Mouse (Mus musculus) CH12.LX (cell line): ENCODE data around the gene Ncln. TPM values are rescaled to one million over a fixed set of nuclear protein-coding genes. Genes with fewer than 3 reads are reported as not detected.

ENCODE experiments used
- DNase-seq: peaks from one replicate; pipeline ENCODE4 v3.0.0-alpha.2; 2013; ENCODE audit errors: extremely low read depth
- H3K27ac ChIP-seq: 2 replicates; pipeline ENCODE4 v1.5.1; 2012; ENCODE audit warnings: low read depth, mild to moderate bottlenecking, control low read depth, moderate library complexity; ENCODE audit not compliant: insufficient read depth
- H3K27me3 ChIP-seq: replicated peaks from 2 replicates; pipeline ENCODE3; 2012; ENCODE audit warnings: inconsistent platforms
- H3K36me3 ChIP-seq, 2 experiments: replicated peaks in 1 of 2; 2 replicates each; pipeline versions ENCODE3 to v1.6.1; 2012; ENCODE audit warnings: inconsistent platforms in 1 of 2, low read length in 1 of 2, mild to moderate bottlenecking in 1 of 2, mixed read lengths in 1 of 2, moderate library complexity in 1 of 2; ENCODE audit not compliant: control insufficient read depth in 1 of 2, insufficient read depth in 1 of 2
- H3K4me1 ChIP-seq, 2 experiments: 2 replicates each; pipeline ENCODE4 v1.6.1; 2012; ENCODE audit warnings: inconsistent platforms in 1 of 2, moderate library complexity in 1 of 2; ENCODE audit not compliant: insufficient read depth in 2 of 2, control insufficient read depth in 1 of 2
- H3K4me2 ChIP-seq: 2 replicates; pipeline ENCODE4 v1.6.1; 2012; ENCODE audit warnings: low read depth, mild to moderate bottlenecking, control low read depth; ENCODE audit not compliant: poor library complexity, insufficient read depth, severe bottlenecking
- H3K4me3 ChIP-seq, 3 experiments: fragments of 150-350 bp in 1 of 3; sonication (generic) in 1 of 3; replicated peaks in 1 of 3; 2 replicates each; pipeline versions ENCODE3 to v1.5.1; 2011 to 2012; ENCODE audit warnings: low read depth in 2 of 3, low read length in 2 of 3, mild to moderate bottlenecking in 2 of 3, moderate library complexity in 2 of 3, control low read depth in 1 of 3, improper control_type of control experiment in 1 of 3, inconsistent platforms in 1 of 3, mixed read lengths in 1 of 3; ENCODE audit not compliant: poor library complexity in 1 of 3
- H3K79me2 ChIP-seq: replicated peaks from 2 replicates; pipeline ENCODE4 v1.6.1; 2012; ENCODE audit warnings: mild to moderate bottlenecking, moderate library complexity; ENCODE audit not compliant: control insufficient read depth, poor library complexity, insufficient read depth, severe bottlenecking; ENCODE audit errors: extremely low read depth
- H3K9ac ChIP-seq: 2 replicates; pipeline ENCODE4 v1.6.1; 2012; ENCODE audit warnings: low read depth, mild to moderate bottlenecking, control low read depth, moderate library complexity; ENCODE audit not compliant: insufficient read depth
- H3K9me3 ChIP-seq: replicated peaks from 2 replicates; pipeline ENCODE3; 2012; ENCODE audit warnings: low read length, inconsistent platforms, mixed read lengths
- BHLHE40 ChIP-seq: IDR thresholded peaks from 2 replicates; pipeline ENCODE4 v1.6.1; 2011; ENCODE audit warnings: mild to moderate bottlenecking, low read depth, low read length, improper control_type of control experiment
- CHD1 ChIP-seq: IDR thresholded peaks from 2 replicates; pipeline ENCODE4 v1.6.1; 2012; ENCODE audit warnings: low read depth, low read length, improper control_type of control experiment, inconsistent platforms
- CTCF ChIP-seq, 2 experiments: IDR thresholded peaks in 1 of 2; conservative IDR thresholded peaks in 1 of 2; 2 replicates each; pipeline ENCODE4 v1.5.1; 2011 to 2012; ENCODE audit warnings: low read depth in 2 of 2, low read length in 2 of 2, improper control_type of control experiment in 1 of 2, inconsistent platforms in 1 of 2, mild to moderate bottlenecking in 1 of 2, moderate library complexity in 1 of 2
- ETS1 ChIP-seq: conservative IDR thresholded peaks from 2 replicates; pipeline ENCODE4 v1.6.1; 2012; ENCODE audit warnings: low read depth, mild to moderate bottlenecking, inconsistent platforms, low read length, improper control_type of control experiment, moderate library complexity
- HCFC1 ChIP-seq: IDR thresholded peaks from 2 replicates; pipeline ENCODE4 v1.6.1; 2012; ENCODE audit warnings: low read depth, mild to moderate bottlenecking, inconsistent platforms, low read length, improper control_type of control experiment
- IRF4 ChIP-seq: IDR thresholded peaks from 2 replicates; pipeline ENCODE4 v1.6.1; 2014; ENCODE audit warnings: low read depth, mild to moderate bottlenecking, inconsistent platforms, low read length, improper control_type of control experiment
- JUN ChIP-seq: IDR thresholded peaks from 2 replicates; pipeline ENCODE4 v1.6.1; 2011; ENCODE audit warnings: low read depth, mild to moderate bottlenecking, low read length, improper control_type of control experiment, moderate library complexity; ENCODE audit not compliant: insufficient read depth
- MAFK ChIP-seq: IDR thresholded peaks from 2 replicates; pipeline ENCODE4 v1.6.1; 2011; ENCODE audit warnings: low read length, improper control_type of control experiment; ENCODE audit not compliant: insufficient replicate concordance
- MAZ ChIP-seq: IDR thresholded peaks from 2 replicates; pipeline ENCODE4 v1.6.1; 2012; ENCODE audit warnings: low read depth, mild to moderate bottlenecking, inconsistent platforms, low read length, improper control_type of control experiment, moderate library complexity
- MXI1 ChIP-seq: IDR thresholded peaks from 2 replicates; pipeline ENCODE4 v1.6.1; 2011; ENCODE audit warnings: mild to moderate bottlenecking, low read depth, low read length, improper control_type of control experiment
- RCOR1 ChIP-seq: conservative IDR thresholded peaks from 2 replicates; pipeline ENCODE4 v1.6.1; 2012; ENCODE audit warnings: low read depth, mild to moderate bottlenecking, inconsistent platforms, low read length, improper control_type of control experiment
- SMC3 ChIP-seq: IDR thresholded peaks from 2 replicates; pipeline ENCODE4 v1.6.1; 2011; ENCODE audit warnings: low read depth, low read length, improper control_type of control experiment
- TCF12 ChIP-seq: IDR thresholded peaks from 2 replicates; pipeline ENCODE4 v1.6.1; 2014; ENCODE audit warnings: low read depth, mild to moderate bottlenecking, inconsistent platforms, low read length, improper control_type of control experiment
- ZKSCAN1 ChIP-seq: IDR thresholded peaks from 2 replicates; pipeline ENCODE4 v1.6.1; 2012; ENCODE audit warnings: low read depth, inconsistent platforms, low read length, improper control_type of control experiment, borderline replicate concordance
- ZNF384 ChIP-seq: IDR thresholded peaks from 2 replicates; pipeline ENCODE4 v1.6.1; 2012; ENCODE audit warnings: low read depth, low read length, improper control_type of control experiment, inconsistent platforms
- dilution Hi-C: fragments of 300-500 bp; cut with MboI; formaldehyde crosslinking; loops from 2 replicates; pipeline ENCODE4 v1.14.3; 2020; ENCODE audit warnings: low sequenced_read_pairs; ENCODE audit not compliant: extremely low pct_unique_long_range_greater_than_20kb, extremely low pct_ligation_motif_present
- in situ Hi-C: fragments of 300-500 bp; cut with MboI; formaldehyde crosslinking; loops from 3 replicates; pipeline ENCODE4 v1.14.3; 2019; ENCODE audit warnings: low sequenced_read_pairs, low pct_ligation_motif_present, low pct_unique_long_range_greater_than_20kb, mixed read lengths
- polyA plus RNA-seq: library from polyadenylated mRNA; unstranded; fragments of >175 nt; gene quantifications from 2 replicates; pipeline ENCODE4 v1.2.1, GENCODE M21; 2012; ENCODE audit warnings: low read depth; ENCODE audit not compliant: insufficient read length
- total RNA-seq, 2 experiments: library from RNA; depleted of rRNA; stranded (reverse); fragments of 300-350 nt in 1 of 2; fragments of >200 nt in 1 of 2; gene quantifications; 2 replicates each; pipeline ENCODE4 v1.2.3; 2012 to 2014

Gene Ncln
- total and polyA plus RNA-seq, 3 experiments: 41.5 to 99.5 (median 89.5) TPM

- Histone ChIP-seq H3K4me1 (peaks cover 17 to 25% of the 10 kb centered on the region in 2 experiments), H3K4me2 (no peak overlapping the region), H3K27me3 (no peaks in the 10 kb centered on the region), H3K4me3 (no peak overlapping the region), H3K9me3 (peaks cover 11% of the 10 kb centered on the region), H3K36me3 (peaks cover 3 to 50% of the 10 kb centered on the region in 2 experiments), H3K9ac (no peak overlapping the region), H3K27ac (no peak overlapping the region), H3K79me2 (no peaks in the 10 kb centered on the region)
- no peak for DNase-seq
- TF ChIP-seq MAFK: no peak
- no peak for TF ChIP-seq RCOR1
- TF ChIP-seq CTCF (conservative IDR thresholded peaks at IDR 0.05 in 1 of 2, IDR thresholded peaks at IDR 0.05 in 1 of 2; ENCODE audit: low read depth in 2 of 2, low read length in 2 of 2): 0 out of 4 replicates have a peak, but pooled peaks of 1 of the 2 experiments have one; percentile 18
- dilution Hi-C loops (no loop called here), in situ Hi-C loops (no loop called here)
Measured at GRCm38 (mm10) chr10:81513798-81514197, 17.6 kb upstream of the Ncln start.

DNA sequence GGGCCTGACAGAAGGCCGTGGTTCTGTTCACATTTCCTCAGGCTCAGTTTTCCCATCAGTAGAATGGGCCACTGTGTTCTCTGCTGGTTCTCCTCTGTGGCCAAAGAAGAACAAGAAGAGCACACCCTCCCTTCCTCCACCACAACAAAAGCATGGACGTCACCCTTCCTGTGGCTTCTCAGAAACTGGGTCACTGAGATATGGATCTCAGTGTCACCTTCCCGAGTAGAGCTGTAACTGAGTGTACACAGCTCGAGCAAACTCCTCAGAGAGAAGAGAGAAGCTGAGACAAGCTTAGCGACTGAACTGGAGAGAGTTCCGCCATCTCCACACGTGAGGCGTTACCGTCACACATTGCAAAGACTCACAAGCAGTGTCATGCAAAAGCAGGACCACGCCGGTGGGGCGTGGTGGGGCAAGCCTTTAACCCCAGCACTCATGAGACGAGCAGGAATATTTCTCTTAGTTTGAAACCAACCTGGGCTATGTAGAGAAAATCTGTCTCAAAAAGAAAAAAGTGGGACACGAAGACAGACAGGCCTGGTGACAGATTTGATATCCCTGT is 14.1 kb upstream of the Ncln start:
- no peak for TF ChIP-seq TCF12
- no peak for TF ChIP-seq ZNF384
- TF ChIP-seq BHLHE40: no peak
- no peak for TF ChIP-seq CHD1
- no peak for TF ChIP-seq SMC3
- TF ChIP-seq ETS1: no peak
- TF ChIP-seq MAZ: no peak
- TF ChIP-seq IRF4: no peak
- TF ChIP-seq MXI1: no peak
- no peak for TF ChIP-seq MAFK
- no peak for TF ChIP-seq JUN
- no peak for TF ChIP-seq HCFC1
- TF ChIP-seq ZKSCAN1: no peak
- Histone ChIP-seq H3K27me3 (no peaks in the 10 kb centered on the region), H3K36me3 (peaks cover 11 to 73% of the 10 kb centered on the region in 2 experiments), H3K4me3 (no peak overlapping the region), H3K9me3 (peaks cover 11% of the 10 kb centered on the region), H3K27ac (no peak overlapping the region), H3K79me2 (no peaks in the 10 kb centered on the region), H3K4me1 (no peaks in the 10 kb centered on the region), H3K4me2 (no peak overlapping the region), H3K9ac (no peak overlapping the region)
- in situ Hi-C loops (no loop called here), dilution Hi-C loops (no loop called here)
- no peak for DNase-seq
